Mouse (Mus musculus): Measurements from ENCODE around the gene Usp33.
"Not testable (repeated sequence)": the region's sequence is repeated elsewhere in the genome, so short reads cannot be mapped to it uniquely, and the experiment has no call there.

Gene Usp33

DNA sequence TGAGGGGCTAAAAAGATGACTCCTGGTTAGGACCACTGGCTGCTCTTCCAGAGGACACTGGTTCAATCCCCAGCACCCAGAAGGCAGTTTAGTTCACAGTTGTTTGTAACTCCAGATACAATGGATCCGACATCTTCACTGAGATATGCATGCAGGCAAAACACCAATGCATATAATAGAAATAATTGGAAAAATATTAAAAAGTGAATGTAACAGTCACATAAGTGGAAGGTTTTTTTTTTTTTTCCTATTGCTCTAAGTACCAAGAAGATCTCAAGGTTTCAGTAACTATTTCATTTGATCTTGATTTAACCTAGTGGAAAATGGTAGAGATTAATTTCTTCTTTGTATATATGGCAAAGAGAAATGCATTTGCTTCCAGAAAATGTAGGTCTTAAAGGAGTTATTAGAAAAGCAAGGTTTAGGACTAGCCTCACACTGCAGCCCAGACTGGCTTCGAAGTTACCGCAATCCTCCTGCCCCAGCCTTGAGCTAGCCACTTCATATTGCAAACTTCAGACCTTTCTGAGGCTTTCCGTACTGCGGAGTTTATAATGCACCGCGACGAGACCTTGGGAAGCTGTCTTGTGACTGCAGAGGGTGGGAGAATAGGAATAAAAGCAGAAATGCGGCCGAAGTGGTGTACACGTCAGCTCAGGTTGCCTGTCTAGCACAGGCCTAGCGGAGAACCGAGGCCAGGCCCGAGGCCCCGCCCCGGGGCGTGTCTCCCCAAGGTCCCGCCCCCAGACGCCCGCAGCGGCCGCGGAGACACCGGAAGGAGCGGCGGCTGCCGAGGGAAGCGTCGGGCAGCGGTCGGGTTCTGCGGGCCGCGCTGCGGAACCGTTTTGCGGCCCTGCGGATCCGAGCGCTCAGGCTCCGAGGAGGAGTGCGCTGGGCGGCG, at the start of gene Usp33:
Gene Usp33 (plus strand): TSS at position 747 of the 901 bp plus-strand sequence.
- in situ Hi-C loops (cut with MboI, MseI), result loop anchor here (5.0 kb wide), 1 partner anchor 126 kb away; no protein-coding TSS in a partner anchor

- in situ Hi-C loops (cut with MboI, MseI), result loop anchor here (10.0 kb wide), 1 partner anchor 734 kb away; no protein-coding TSS in a partner anchor
These were observed 45.6 kb upstream of the Usp33 start for GRCm38 (mm10) chr3:152300376-152301337.

DNA sequence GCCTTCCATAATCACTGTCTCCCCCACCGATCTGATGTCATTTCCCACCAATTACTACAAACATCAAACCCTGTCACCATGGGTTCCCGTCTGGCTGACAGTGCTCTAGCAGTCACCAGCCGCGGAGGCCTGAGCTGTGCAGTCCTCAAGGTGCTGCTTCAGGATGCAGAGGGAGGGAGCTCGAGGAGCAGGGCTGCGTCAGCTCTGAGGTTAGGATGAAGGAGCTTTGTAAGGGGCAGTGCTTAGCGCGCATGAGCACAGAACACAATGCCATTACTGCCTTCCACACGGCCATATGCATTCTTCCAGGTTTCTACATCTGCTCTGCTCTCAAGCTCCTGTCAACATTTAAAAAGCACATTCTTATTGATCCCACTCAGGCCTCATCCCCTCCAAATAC, 43.3 kb upstream of the Usp33 start:
- in situ Hi-C loops (cut with MboI, MseI), result loop anchor here (10.0 kb wide), 1 partner anchor 732 kb away; no protein-coding TSS in a partner anchor

DNA sequence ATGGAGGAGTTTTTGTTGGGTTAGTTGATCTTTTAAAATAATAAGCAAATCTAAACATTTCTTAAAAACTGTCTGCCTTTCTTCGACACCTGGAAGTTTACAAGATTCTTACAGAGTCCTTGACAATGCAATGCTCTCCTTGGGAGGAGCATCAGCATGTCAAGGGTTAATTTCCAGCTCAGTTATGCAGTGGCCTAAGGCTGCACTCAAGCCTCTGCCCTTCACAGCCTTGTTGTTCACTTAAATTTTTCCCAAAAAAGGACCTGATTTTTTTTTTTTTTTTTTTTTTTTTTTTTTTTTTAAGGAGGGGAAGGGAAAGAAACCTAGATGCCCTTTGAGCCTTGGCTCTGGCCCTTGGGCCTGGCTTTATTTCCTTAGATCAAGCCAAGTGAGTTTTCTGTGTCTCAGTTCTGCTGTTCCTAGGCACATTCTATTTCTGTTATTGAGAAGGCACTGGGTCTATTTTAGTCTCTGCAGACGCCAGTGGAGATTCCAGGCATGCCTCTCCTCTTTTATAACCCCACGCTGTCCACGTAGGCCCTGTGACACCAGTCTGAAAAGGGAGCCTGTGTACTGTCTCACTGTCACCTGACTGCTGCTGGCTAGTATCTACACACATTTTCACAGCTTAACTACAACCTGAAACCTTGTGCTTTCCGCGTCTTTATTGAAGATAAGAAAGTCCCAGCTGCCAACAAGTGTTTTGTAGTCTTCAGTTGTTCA, 42.0 kb upstream of the Usp33 start:
- in situ Hi-C loops (cut with MboI, MseI), result loop anchor here (10.0 kb wide), 1 partner anchor 731 kb away; no protein-coding TSS in a partner anchor

- in situ Hi-C loops (cut with MboI, MseI), result loop anchor here (10.0 kb wide), 1 partner anchor 730 kb away; no protein-coding TSS in a partner anchor
These were observed 41.2 kb upstream of the Usp33 start for GRCm38 (mm10) chr3:152305080-152305479.

DNA sequence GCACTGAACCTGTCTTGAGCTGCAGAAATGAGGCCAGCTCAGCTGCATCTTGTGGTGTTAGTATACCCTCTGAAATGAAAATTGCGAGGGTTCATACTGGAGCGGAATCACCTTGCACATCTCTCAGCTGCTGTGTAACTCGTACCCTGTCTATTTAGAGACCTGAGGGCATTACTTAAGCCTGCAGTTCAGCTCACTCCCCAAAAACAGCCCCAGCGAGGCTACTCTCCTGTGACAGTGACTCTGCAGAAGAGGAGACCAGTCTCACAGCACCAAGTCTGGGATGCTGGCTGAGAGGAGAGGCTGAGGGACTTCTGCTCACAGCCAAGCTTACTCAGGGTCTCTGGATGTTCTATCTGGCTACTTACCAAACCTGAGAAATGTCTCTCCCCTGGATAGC, 40.3 kb upstream of the Usp33 start:
- in situ Hi-C loops (cut with MboI, MseI), result loop anchor here (10.0 kb wide), 1 partner anchor 729 kb away; no protein-coding TSS in a partner anchor

DNA sequence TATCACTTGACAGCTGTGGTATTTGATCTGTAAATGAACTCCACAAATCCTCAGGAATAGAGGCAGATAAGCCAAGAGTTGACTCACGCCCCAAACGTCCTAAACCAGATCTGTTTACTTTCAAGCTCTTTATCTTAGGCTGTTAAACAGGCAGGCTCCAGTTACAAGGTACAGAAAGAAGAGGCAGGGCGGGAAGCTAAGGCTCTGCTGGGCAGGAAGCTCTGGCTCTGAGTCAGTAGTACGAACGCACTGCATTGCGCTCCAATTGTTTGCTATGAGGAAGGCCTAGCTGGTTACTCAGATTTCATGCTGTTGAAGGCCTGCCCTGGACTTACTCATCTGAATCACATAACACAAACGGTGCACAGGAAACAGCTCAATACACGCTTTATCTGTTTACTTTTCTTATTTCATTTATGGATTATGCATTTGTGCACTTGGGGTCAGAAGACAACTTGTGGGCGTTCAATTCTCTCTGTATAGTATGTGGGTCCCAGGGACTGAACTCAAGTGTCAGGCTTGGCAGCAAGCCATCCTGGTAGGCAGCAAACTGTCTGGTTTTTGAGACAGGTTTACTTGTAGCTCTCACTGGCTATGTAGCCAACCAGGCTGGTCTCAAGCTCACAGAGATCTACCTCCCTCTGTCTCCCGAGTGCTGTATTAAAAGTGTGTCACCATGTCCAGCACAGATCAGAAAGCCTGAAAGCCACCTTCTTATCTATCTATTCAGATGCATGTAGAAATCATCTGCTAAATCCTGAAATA, 37.6 kb upstream of the Usp33 start:
- in situ Hi-C loops (cut with MboI, MseI), result loop anchor here (10.0 kb wide), 1 partner anchor 726 kb away; no protein-coding TSS in a partner anchor

DNA sequence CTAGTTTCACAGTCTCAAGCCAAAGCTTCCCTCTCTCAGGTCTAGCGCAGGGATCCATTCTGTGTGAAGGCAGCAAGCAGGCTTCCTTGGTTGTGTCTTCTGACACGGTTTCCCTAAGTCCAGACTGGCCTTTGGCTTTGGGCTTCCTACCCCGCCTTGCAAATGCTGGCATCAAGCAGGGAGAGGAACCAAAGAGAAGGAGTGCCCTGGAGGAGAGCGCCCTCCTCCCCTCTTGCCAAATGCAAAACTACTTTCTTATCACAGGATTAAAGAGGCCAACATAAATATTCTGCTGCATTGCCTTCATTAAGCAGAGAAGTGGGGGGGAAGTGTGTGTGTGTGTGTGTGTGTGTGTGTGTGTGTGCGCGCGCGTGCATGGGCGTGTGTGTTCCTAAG, 37.0 kb upstream of the Usp33 start:
- in situ Hi-C loops (cut with MboI, MseI), result loop anchor here (10.0 kb wide), 1 partner anchor 726 kb away; no protein-coding TSS in a partner anchor

- in situ Hi-C loops (cut with MboI, MseI), result not testable (repeated sequence)
These were observed 31.6 kb upstream of the Usp33 start for GRCm38 (mm10) chr3:152314666-152315065.

- in situ Hi-C loops (cut with MboI, MseI), result no loop called here
These were observed 30.7 kb upstream of the Usp33 start for GRCm38 (mm10) chr3:152315613-152316012.

DNA sequence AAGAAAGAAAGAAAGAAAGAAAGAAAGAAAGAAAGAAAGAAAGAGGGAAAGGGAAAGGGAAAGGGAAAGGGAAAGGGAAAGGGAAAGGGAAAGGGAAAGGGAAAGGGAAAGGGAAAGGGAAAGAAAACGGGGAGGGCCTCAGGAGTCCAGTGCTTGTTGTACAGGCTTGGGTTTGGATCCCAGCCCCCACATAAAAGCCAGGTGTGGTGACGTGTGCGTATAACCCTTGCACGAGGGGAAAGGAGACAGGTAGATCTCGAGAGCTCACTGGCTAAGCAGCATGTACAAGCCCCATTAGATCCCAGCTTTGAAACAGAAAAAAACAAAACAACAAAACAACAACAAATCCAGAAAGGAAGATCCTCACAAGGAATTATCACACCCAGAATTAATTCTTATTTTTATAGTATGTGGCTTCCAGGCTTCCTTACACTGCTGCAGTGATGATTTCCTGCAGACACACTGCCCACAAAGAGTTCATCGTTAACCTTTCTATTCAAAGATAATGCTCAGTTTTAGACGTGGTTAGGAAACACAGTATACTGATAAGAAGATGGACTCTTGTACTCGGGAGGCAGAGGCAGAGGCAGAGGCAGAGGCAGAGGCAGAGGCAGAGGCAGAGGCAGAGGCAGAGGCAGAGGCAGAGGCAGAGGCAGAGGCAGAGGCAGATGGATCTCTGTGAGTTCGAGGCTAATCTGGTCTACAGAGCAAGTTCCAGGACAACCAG, 29.7 kb upstream of the Usp33 start:
- in situ Hi-C loops (cut with MboI, MseI), result not testable (repeated sequence)

DNA sequence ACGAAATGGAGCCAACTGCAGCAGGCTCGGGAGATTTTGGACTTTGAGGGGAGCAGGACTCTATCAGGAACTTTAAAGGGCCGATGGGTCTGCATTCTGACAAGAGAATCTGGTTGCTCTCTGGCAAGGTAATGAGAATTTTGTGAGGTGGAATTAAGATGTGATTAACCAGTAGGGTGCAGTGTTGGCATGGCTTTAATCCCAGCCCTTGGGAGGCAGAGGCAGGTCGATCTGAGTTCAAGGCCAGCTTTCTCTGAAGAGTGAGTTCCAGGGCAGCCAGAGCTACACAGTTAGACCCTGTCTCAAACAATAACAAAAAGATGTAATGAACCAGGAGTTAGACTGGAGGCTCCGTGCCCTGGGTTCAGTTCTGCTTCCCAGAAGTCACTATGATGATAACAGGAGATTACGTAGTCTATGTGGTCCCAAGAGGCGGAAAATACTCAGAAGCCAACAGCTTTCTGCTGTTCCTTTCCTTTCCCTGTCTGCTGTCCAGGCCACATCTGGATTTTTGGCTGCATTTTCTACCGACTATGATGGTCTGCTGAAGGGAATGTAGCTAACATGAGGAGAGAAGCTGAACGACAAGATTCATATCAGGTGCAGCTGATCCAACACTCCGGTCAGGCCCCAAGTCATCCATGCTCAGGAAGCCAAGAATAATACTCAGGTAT, 25.2 kb upstream of the Usp33 start:
- in situ Hi-C loops (cut with MboI, MseI), result no loop called here

DNA sequence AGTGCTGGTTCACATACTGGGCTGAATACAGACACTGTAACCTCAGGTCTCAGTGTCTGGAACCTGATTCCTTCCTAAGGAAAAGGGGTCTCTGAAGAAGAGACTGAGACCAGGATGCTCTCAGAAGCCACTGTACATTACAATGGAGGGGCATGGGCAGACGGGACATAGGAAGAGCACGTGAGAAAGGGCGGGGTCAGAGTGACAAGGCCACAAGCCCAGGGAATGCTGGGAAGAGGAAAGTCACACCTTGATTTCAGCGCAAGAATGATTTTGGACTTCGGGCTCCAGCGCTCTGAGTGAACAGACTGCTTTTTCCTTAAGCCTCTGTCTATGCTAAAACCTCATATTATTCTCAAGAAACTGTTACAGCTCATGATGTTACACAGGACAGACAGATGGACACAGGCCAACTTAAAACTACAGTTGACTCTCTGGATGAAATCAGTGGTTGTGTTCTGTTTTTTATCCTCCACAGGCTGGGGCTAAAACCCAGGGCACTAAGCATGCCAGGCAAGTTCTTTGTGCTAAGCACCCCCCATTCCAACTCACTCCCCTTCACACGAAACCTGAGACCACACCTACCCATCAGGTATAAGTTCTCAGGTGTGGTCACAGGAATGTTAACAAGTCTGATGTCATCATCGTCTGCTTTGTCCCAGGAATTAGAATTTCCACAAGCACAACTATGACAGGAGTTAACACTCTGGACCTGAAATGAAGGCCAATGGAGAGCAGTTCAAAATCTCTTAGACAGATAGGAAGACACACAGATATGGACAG, 24.3 kb upstream of the Usp33 start:
- in situ Hi-C loops (cut with MboI, MseI), result no loop called here

DNA sequence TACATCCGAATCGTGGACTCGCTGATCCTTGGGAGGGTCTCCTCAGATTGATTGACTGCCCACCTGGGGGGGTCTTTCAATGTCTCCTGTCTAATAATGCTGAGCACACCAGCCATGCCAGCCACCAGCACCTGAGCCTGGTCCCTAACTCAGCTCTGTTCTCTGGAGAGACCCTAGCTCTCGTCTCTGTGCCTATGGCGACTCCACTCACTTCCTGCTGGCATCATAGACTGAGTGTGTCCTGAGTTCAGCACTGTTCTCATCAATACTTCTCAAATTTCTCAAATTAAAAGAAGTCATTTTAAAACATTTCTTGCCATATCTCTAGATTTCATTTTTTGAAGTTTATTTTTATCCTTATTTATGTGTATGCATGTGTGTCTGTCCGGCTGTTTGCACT, 14.2 kb upstream of the Usp33 start:
- in situ Hi-C loops (cut with MboI, MseI), result no loop called here

DNA sequence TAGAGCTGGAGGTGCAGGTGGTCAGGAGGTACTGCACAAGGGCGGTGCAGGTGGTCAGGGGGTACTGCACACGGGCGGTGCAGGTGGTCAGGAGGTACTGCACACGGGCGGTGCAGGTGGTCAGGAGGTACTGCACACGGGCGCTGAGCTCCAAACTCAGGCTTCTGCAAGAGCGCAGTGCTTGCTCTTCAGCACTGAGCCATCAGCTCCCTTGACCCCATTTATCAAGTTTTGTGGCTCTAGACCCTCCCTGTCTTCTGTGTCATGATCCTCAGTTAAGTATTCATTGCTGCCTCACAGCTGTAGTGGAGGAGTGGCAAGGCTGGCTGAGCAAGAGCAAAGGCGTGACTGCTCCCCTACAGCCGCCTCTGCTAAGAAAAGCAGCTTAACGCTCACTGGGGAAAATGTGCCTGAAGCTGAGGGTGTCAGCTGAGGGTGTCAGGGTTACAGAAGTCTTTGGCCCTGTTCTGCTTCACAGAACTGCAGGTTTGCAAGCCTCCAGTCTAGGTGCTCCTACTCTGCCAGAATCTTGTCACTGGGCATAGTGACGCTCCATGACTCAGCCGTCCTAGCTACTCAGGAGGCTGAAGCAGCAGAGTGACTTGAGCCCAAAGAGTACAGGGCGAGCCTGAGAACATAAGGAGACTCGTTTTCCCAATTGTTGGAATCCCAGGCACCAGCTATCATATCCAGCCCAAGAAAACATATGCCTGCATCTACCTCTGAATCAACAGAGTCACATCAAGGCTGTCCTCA, 13.6 kb upstream of the Usp33 start:
- in situ Hi-C loops (cut with MboI, MseI), result no loop called here

DNA sequence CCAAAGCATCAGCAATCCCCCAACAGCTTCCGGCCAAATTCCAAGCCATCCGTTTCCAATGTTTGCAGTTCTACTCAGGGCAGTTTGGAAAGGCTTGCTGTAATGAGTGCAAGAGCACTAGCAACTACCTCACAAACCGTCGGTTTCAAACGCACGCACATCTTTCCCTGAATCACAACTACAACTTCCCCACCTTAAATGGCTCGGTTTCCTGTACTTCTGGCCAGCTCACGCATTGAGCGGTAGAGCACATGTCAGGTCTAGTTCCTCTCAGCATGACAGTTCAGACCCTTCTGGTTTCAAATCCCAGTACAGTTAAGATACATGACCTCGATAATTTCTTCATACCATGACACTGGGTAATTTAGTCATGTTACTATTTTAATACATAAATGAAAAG, 12.6 kb upstream of the Usp33 start:
- in situ Hi-C loops (cut with MboI, MseI), result no loop called here

- in situ Hi-C loops (cut with MboI, MseI), result no loop called here
These were observed 10.2 kb upstream of the Usp33 start for GRCm38 (mm10) chr3:152336085-152336484.

All from T-helper 2 cell (primary cell).